Mouse (Mus musculus) brain, embryonic 18.5 days (tissue): ENCODE data around the gene Acp4.
"Not testable (repeated sequence)": the region's sequence is repeated elsewhere in the genome, so short reads cannot be mapped to it uniquely, and the experiment has no call there.

Experiments used
- DNase-seq: peaks from one replicate; pipeline ENCODE4 v3.0.0-alpha.2; 2012; ENCODE audit warnings: low read depth, low spot score

Gene Acp4

DNA sequence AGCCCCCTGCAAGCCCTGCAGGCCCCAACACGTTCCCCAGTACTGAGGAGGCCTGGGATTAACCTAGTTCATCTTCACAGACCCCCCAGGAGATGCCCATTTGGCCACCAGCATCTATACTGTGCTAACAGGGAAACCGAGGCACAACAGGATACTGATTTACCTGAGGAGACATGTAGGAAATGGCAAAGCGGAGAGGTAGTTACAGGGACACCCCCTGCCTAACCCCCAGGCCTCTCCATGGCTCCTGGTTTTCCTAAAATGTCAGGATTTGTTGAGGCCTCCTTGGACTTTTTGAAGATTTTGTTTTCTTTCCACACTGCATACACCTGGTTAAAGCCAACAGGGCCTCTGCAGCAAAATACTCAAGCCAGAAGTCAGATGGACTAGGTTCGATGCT is at the start of gene Acp4:
TSS of gene Acp4 (minus strand) at position 101 of the 400 bp plus-strand sequence.
- no peak for DNase-seq

DNA sequence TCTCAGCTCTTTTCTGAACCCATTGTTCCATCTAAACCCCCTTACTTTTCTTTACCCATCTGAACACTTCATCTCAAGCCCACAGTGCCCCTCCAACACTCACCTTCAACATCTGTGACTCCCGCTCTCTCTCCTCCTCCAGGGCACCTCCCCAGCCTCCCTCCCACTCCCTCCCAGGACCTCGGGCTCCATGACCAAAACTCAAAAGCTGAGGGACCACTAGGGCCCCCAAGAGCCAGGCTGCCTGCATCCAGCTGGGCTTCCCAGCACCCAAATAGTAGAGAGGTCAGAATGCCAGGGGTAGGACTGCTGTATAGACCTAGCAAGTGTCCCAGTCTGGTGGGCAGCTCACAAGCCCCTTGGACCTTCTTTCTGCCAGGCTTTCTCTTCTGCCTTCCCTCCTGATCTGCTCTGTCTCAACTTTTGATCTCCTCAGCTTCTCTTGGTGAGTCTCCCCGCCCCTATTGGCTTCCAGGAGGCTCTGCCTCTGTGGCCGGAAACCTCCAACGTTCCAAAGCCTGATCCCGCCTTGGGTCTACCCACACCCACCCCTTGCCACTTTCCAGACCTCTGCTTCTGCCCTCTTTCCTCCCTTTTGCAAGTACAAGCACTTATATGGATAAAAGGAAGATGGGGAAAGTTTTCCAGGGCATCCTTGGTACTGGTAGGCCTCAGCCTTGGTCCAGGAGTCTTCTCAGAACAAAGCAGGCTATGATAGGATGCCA is 49.5 kb upstream of the Acp4 start, which contains the start of gene Clec11a:
TSS of gene Clec11a (minus strand) at position 387 of the 725 bp plus-strand sequence.
- no peak for DNase-seq

DNA sequence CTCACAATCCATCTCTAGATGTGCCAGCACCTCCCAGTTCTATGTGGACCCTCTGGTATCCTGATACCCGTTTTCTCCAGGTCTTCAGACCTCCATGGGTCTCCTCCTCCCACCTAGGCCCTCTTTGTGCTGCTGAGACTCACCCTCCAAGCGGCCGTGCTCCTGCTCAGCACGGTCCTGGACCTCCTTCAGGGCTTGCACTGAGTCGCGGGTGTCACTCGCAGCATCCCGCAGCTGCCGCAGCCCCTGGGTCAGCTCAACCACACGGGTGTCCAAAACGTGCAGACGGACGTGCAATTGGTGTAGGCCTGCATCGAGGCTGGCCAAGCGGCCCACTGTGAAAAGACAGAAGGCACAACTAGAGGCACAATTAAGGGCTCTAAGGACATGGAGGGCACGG is 48.5 kb upstream of the Acp4 start:
- no peak for DNase-seq

DNA sequence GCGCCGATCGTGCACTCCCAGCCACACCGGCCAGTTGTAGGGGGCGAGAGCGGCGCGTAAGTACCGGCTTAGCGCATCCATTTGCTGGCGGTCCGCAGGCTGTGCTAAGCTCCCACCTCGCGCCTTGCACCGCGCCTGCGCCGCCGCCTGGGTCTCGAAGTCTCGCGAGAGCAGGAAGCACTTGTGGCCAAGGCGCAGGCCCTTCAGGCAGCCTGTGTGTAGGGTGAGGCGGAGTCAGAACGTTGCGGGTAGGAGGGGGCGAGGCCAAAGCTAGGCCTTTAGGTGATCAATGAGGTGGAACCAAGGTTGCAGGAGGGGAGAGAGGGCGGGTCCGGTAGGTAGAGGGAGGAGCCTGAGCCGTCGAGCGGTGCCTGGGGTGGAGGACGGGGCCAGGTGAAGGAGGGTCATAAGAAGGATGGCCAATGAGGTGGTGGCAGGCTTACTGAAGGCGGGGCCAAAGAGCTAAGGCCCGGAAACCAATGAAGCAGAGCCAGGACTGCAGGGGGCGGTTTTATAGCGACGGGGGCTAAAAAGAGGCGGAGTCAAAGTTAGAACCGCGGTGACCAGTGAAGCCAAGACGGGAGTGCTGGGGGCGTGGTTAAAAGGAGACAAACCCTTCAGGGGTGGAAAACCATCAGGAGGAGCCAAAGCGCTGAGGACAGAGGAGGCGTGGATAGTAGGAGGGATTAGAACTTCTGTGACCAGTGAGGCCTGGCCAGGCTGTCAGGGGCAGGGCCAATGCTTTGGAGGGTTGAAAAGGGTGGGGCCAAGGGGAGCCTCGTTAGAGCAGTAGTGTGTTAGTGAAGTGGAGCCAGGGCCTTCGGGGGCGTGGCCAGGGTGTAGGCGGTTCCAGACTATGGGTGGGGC is 47.8 kb upstream of the Acp4 start:
- DNase-seq = peak; percentile 98

DNA sequence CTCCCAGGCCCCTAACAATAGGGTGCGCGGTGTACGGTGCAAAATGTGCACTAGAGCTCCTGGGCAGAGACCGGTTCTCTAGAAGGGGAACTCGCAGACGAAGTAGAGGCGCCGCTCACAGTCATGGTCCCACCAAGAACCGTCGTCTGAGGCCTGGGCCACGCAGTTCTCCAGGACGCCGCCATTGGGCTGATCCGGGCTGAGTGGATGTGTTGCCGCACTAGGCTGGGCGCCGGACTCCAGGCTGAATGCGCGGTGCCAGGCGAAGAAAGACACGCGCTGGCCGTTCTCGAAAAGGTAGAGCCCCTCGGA is 47.2 kb upstream of the Acp4 start:
- DNase-seq = no peak

DNA sequence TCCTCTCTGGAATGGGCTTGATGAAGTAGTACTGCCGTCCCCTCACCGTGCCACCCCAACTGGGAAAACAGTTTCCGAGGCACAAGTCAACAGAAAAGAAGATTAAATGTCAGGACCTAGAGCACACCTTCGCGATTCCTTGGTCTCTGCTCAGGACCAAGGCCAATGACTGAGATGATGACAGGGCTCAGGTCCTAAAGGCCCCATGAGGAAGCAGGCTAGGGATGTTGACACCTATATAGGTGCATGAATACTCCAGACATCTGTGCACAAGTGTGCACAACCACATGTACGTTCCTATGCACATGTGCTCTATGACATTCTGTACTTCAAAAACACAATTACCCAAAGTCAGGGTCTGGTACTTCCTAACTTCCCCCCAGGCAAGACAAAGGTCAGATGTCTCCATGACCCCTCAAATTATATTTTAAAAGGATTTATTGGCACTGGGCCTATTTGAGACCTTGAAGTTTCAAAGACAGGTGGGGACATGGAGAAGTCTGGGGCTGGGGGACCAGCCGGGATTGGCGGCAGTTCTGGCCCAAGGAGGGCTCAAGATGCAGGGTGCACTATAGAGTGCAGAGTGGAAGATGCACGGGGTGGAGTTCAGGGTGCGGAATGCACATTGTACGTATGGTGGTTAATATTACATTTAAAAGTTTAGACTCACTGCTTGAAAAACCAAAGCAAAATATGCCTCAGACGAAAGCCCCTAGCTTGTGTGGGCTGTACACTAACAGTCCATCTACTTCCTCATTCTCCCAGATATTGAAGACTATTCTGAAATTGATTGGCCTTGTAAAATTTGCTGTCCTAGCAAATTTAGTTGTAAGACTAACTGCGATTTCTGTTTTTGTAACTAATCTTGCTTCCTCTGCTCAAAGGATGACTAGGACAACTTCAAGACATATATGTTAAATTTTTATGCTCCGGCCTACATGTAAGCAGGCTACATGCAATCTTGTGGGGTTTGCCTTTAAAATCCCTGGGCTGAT is 46.5 kb upstream of the Acp4 start:
- DNase-seq = no peak

DNA sequence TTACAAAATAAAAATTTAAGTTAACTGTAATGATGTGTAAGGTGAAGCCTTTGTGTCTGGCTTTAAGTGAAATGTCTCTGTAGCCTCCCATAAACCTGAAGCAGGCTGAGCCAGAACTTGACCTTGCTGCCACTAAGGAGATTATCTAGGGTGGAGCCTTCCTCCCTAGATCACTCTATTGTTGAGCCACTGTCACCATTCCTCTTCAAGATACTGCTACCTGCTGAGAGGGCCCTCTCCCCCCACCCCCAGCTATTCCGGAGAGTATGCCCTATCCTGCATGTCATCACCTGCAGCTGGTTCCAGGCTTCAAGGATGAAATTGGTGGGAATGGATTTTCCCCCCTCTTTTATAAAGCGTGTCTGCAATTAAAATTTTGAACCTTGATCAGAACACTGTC is 40.3 kb upstream of the Acp4 start:
- DNase-seq = not testable (repeated sequence)

DNA sequence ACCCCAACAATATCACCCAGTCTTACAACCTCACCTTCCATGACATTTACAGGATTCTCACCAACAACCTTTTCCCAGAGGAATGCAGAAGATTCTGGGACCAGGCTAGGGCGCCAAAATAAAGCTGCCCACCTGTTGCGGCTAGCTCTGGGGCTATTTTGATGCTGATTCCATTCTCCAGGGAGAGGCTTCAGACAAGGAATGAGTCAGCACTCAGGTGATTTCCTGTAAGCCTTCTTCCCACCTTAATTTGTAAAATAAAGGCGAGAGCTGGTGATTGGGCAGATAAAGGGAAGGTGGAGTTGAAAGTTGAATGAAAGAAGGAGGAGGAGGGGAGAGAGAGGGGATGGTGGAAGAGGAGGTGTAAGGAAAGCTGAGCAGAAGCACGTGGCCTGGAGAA is 34.2 kb upstream of the Acp4 start:
- no peak for DNase-seq

DNA sequence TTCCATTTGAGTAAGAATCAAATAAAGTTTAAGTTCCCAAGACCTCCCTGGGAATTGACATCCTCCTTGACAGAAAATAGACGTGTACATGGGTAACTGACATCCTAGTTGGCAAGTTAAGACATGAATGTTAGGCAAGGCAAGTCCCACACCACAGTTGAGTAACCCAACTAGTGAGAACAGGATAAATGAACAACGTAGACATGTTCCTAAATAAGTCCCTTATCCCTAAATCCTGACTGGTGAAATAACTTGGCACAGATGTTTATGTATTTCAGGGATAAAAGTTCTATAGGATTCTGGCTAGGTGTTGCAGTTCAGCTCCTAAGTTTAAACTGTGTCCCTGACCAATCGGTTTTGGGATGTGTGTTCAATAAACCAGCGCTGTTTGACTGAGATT is 33.8 kb upstream of the Acp4 start:
- no peak for DNase-seq

DNA sequence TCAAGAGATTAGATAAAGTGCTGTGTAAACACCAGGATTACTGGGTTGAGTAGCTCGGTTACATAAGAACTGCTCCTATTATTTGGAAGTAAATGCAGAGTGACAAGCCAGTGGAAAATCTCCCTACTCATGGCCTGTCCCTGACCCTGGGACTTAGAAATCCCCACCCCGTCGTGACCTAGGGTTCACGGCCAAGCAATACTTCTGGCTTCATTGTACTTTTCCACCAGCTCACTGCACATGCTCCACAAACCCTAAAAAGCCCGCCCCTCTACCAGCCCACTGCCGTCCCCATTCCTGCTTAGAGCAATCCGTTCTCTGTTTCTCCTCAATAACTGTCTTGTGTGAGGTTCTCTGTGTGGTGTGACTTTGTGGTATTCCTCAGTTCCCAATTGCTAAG is 30.6 kb upstream of the Acp4 start:
- DNase-seq = no peak

DNA sequence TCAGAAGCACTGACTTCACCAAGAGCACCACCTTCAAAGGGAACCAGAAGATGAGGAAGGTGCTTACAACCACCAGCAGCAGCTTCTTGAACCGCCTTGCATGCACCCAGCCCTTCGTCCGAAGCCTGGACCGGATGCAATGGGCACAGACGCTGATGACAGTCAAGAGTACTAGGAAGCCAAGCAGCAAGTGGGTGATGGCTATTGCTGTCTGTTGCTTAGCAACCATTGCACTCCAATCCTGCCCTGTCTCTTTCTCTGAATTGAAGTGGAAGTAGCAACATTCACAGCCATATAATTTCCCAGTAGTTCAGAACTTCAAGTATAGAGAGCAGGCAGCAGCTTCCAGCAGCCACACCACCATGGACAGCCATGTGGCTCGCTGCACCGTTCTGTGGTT is 24.4 kb upstream of the Acp4 start:
- DNase-seq = no peak

DNA sequence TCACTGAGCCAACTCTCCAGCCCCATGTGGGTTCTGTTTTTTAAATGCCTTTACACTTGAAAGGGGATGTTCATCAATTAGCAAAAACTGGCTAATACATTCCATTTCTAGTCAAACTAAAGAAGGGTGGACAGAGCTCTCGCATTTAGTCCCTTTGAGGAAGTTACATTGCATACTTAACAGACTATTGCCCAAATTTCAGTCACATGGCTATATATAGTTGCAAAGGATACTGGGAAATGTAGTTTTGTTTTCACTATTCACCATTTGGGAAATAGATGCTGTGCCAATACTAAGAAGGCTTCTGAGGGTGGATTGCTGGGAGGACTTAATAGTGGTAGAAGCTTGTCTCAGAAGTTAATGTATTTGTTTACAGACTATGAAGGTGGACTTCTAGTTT is 23.8 kb upstream of the Acp4 start:
- DNase-seq = no peak

DNA sequence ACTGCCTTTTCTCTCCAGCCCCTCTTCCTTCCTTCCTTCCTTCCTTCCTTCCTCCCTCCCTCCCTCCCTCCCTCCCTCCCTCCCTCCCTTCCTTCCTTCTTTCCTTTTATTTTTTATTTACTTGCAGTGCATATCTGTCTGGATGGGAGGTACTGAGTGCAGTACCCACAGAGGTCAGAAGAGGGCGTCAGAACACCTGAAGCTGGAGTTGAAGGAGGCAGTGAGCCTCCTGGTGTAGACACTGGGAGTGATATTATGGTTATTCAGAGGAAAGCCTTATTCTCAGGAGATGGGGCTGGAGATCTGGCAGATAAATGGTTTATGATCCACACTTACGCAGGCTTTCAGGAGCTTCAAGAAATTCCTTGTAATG is 20.1 kb upstream of the Acp4 start:
- no peak for DNase-seq

DNA sequence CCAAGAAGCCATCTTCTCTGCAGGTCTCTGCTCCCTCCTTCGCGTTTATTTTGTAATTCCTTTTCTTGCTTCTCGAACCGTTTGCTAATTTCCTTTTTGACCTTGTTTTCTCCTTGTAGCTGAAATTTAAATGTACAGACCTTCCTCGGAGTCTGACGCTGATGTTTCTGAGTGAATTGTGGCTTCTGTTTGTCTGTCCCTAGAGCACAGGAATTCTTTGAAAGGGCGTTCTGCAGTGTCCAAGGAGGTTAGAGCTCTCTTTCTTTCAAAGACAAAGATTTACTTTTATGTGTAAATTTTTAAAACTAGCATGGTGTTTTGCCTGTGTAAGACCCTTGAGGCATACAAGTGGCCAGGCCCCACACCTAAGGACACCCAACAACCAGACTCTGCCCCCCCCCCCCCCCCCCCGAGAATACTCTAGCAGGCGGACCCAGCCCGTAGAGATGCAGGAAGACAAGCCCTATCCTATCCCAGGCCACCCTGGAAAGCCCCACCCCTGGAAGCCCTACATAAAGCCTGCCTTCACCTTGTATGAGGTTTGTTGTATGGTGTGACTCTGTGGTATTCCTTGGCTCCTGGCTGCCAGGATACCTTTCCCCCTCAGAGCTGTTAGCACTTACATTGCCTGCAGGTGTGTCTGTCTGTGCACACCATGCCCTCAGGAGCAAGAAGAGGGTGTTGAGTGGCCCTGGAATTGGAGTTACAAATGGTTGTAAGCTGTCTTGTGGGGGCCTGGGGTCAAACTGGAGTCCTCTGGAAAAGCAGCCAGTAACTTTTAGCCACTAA is 19.5 kb upstream of the Acp4 start:
- DNase-seq = no peak

DNA sequence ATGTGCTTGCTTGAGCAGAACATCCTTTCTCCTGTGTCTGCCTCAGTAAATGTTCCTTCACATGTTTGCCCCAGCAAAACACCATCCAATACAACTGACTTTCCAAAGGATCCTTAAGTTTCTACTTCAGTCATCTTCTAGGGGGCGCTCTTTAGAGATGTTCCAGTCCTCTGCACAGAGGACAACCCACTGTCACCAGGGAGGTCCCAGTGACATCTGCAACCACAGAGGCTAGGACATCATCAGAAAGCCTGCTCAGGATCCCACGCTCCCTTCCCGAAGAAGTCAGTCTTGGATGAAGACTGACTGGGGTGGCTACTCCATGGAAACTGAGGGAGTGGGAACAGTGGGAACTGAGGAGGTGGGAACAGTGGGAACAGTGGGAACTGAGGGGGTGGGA is 18.4 kb upstream of the Acp4 start:
- no peak for DNase-seq

DNA sequence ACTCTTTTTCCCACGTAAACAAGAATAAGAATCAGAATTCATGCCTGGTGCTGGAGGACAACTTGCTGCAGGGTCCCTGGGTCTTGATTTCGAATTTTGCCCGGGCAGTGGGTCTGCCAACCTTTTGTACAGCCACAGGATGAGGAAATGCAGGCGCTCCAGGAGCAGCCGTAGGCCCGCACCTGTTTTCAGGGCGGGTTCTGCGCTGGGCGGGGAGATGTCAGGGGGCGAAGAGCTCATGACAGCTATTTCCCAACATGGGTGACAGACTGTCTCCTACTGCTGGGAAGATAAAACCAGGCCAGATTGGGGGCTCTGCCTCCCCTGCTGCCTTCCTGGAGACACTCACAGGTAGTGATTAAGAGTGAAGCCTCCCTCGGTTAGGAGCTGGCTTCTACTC is 16.9 kb upstream of the Acp4 start:
- no peak for DNase-seq

DNA sequence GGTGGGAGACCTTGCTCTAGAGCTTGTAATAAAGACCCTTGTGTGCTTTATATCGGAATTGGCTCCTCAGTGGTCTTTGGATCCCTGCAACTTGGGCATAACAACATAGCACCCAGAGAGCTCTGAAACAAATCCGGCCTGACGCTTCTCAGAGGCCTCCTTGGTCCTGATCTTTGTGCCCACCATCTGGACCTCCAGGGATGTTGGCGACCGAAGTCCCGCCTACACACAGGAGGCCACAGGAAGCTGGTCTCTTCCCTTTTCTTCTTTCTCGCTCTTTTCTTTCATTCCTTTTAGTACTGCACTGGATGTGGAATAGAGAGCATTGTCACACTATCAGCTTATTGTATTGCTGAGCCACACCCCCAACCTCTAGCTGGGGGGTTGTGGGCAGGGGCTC is 16.3 kb upstream of the Acp4 start:
- no peak for DNase-seq

DNA sequence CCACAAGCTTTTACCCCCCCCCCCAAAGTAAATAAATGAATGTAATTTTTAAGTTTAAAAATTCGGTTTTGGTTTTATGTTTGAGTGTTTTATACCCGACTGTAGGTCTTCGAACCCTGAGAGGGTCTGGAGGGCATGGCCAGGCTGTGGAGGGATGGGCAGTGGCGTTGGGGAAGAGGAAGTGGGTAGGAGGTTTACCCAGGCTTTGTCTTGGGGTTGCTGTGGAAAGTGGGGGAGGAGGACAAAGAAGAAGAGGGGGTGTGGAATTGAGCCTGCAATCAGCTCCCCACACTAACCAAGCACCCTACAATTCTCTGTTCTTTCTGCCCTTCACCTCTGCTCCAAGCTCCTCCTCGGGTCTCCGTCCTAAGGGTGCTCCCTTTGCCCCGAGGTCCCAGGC is 15.4 kb upstream of the Acp4 start:
- DNase-seq = no peak

DNA sequence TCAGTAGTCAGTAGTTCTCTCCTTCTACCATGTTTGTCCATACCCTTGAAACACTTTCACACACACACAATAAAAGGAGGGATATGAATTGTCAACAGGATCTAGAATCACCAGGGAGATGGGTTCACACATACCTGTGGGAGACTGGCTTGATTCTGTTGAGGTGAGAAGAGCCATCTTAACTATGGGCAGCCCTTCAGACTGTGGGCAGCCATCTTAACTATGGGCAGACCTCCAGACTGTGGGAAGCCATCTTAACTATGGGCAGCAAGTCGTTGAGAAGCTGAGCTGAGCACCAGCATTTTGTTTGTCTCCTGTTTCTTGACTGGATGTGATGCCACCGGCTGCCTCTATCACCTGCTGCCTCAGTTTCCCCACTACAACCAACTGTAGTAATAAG is 14.1 kb upstream of the Acp4 start:
- no peak for DNase-seq

DNA sequence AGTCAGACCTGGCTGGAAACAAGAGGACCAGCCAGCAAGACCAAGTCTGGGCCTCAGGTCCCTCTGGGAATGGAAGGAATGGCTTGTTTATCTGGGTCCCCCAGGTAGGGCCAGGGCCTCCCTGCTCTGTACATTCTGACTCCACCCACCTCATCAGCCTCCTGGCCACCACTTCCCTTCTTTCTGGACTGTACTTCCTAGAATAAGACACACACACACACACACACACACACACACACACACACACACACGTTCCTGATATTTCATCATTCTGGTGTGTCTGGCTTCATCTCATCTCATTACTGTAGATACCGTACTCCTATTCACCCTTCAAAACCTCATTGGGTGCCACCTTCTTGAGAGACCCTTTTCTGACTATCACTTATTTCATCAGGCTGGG is 12.2 kb upstream of the Acp4 start:
- DNase-seq = no peak

DNA sequence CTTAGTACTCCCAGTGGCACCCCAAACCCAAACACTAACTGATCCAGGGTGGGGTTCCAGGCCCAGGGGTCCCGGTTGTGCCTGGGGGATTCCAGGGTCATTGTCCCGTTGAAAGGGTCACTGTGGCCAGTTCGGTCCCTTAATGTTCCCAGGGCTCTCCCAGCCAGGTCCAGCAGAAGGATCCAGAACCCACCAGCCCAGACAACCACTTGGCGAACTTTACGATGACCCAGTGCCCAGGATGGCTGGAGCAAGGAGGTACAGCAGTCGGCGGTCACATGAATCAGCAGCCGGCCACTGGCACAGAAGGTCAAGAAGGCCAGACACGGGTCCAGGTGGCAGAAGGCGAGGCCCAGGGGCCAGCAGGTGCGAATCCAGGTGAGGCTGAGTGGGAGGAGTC is 10.9 kb upstream of the Acp4 start:
- DNase-seq = no peak
